Mouse (Mus musculus) MEL (cell line): ENCODE measurements around the gene Auts2. TPM values are rescaled to one million over a fixed set of nuclear protein-coding genes. Genes with fewer than 3 reads are reported as not detected.

ENCODE experiments used
- DNase-seq: peaks from one replicate; pipeline ENCODE4 v3.0.0; 2011; ENCODE audit warnings: low read depth, low spot score
- H3K27ac ChIP-seq: 2 replicates; pipeline ENCODE4 v1.5.1; 2012; ENCODE audit warnings: low read depth, mild to moderate bottlenecking, control low read depth, low read length, moderate library complexity; ENCODE audit not compliant: control insufficient read depth
- H3K27me3 ChIP-seq, 2 experiments: fragments of 150-350 bp in 1 of 2; sonication (generic) in 1 of 2; 2 replicates each; pipeline ENCODE4 v1.6.1; 2012; ENCODE audit warnings: low read length in 2 of 2, mild to moderate bottlenecking in 2 of 2, improper control_type of control experiment in 1 of 2, moderate library complexity in 1 of 2; ENCODE audit not compliant: insufficient read depth in 2 of 2, control insufficient read depth in 1 of 2
- H3K36me3 ChIP-seq, 2 experiments: 2 replicates each; pipeline ENCODE4 v1.6.1; 2012 to 2014; ENCODE audit warnings: low read length in 2 of 2, improper control_type of control experiment in 1 of 2, inconsistent platforms in 1 of 2, mild to moderate bottlenecking in 1 of 2; ENCODE audit not compliant: insufficient read depth in 2 of 2, control insufficient read depth in 1 of 2
- H3K4me1 ChIP-seq, 2 experiments: fragments of 150-350 bp in 1 of 2; sonication (generic) in 1 of 2; 2 replicates each; pipeline ENCODE4 v1.6.1; 2012; ENCODE audit warnings: low read length in 2 of 2, improper control_type of control experiment in 1 of 2, mild to moderate bottlenecking in 1 of 2; ENCODE audit not compliant: insufficient read depth in 2 of 2, control insufficient read depth in 1 of 2
- H3K4me3 ChIP-seq, 2 experiments: fragments of 150-350 bp in 1 of 2; sonication (generic) in 1 of 2; 2 replicates each; pipeline ENCODE4 v1.5.1; 2012; ENCODE audit warnings: low read depth in 2 of 2, low read length in 2 of 2, mild to moderate bottlenecking in 2 of 2, moderate library complexity in 2 of 2, control low read depth in 1 of 2, improper control_type of control experiment in 1 of 2; ENCODE audit not compliant: control insufficient read depth in 1 of 2, insufficient read depth in 1 of 2
- H3K79me2 ChIP-seq: 2 replicates; pipeline ENCODE4 v1.6.1; 2012; ENCODE audit warnings: mild to moderate bottlenecking, low read length, moderate library complexity; ENCODE audit not compliant: control insufficient read depth, poor library complexity, insufficient read depth
- H3K9ac ChIP-seq: 2 replicates; pipeline ENCODE4 v1.6.1; 2012; ENCODE audit warnings: low read depth, mild to moderate bottlenecking, control low read depth, low read length, moderate library complexity; ENCODE audit not compliant: control insufficient read depth, poor library complexity, severe bottlenecking
- H3K9me3 ChIP-seq: fragments of 150-350 bp; sonication (generic); replicated peaks from 2 replicates; pipeline ENCODE4 v1.6.1; 2012; ENCODE audit warnings: mild to moderate bottlenecking, low read length, improper control_type of control experiment, moderate library complexity; ENCODE audit not compliant: insufficient read depth
- BHLHE40 ChIP-seq: IDR thresholded peaks from 2 replicates; pipeline ENCODE4 v1.6.1; 2012; ENCODE audit warnings: low read depth, mild to moderate bottlenecking, inconsistent platforms, low read length, improper control_type of control experiment, borderline replicate concordance
- CTCF ChIP-seq, 3 experiments: IDR thresholded peaks in 2 of 3; conservative IDR thresholded peaks in 1 of 3; 2 replicates each; pipeline ENCODE4 v1.5.1; 2011 to 2012; ENCODE audit warnings: low read length in 3 of 3, low read depth in 2 of 3, mild to moderate bottlenecking in 2 of 3, improper control_type of control experiment in 1 of 3, inconsistent platforms in 1 of 3, mixed read lengths in 1 of 3, moderate library complexity in 1 of 3; ENCODE audit not compliant: control insufficient read depth in 1 of 3, insufficient read depth in 1 of 3, poor library complexity in 1 of 3, severe bottlenecking in 1 of 3
- E2F4 ChIP-seq: IDR thresholded peaks from 2 replicates; pipeline ENCODE4 v1.6.1; 2011; ENCODE audit warnings: low read depth, low read length, improper control_type of control experiment, borderline replicate concordance
- ELF1 ChIP-seq: IDR thresholded peaks from 2 replicates; pipeline ENCODE4 v1.6.1; 2014; ENCODE audit warnings: low read depth, mild to moderate bottlenecking, inconsistent platforms, low read length, improper control_type of control experiment, moderate library complexity
- ETS1 ChIP-seq: IDR thresholded peaks from 2 replicates; pipeline ENCODE4 v1.6.1; 2012; ENCODE audit warnings: low read depth, mild to moderate bottlenecking, inconsistent platforms, low read length, improper control_type of control experiment, moderate library complexity
- GABPA ChIP-seq: IDR thresholded peaks from 2 replicates; pipeline ENCODE4 v1.6.1; 2012; ENCODE audit warnings: low read depth, mild to moderate bottlenecking, inconsistent platforms, low read length, improper control_type of control experiment, moderate library complexity
- GATA1 ChIP-seq: IDR thresholded peaks from 2 replicates; pipeline ENCODE4 v1.6.1; 2011; ENCODE audit warnings: low read depth, low read length, improper control_type of control experiment
- HCFC1 ChIP-seq: IDR thresholded peaks from 2 replicates; pipeline ENCODE4 v1.6.1; 2012; ENCODE audit warnings: low read depth, mild to moderate bottlenecking, inconsistent platforms, low read length, improper control_type of control experiment, moderate library complexity
- KAT2A ChIP-seq: conservative IDR thresholded peaks from 2 replicates; pipeline ENCODE4 v1.6.1; 2012; ENCODE audit warnings: low read depth, low read length, improper control_type of control experiment, inconsistent platforms
- MAX ChIP-seq: IDR thresholded peaks from 2 replicates; pipeline ENCODE4 v1.6.1; 2011; ENCODE audit warnings: low read length, improper control_type of control experiment
- MAZ ChIP-seq: IDR thresholded peaks from 2 replicates; pipeline ENCODE4 v1.6.1; 2012; ENCODE audit warnings: low read depth, mild to moderate bottlenecking, inconsistent platforms, low read length, improper control_type of control experiment
- MEF2A ChIP-seq: IDR thresholded peaks from 2 replicates; pipeline ENCODE4 v1.6.1; 2014; ENCODE audit warnings: low read depth, mild to moderate bottlenecking, inconsistent platforms, low read length, improper control_type of control experiment; ENCODE audit not compliant: poor library complexity, insufficient replicate concordance, severe bottlenecking; ENCODE audit errors: extremely low read depth
- MXI1 ChIP-seq: IDR thresholded peaks from 2 replicates; pipeline ENCODE4 v1.6.1; 2011; ENCODE audit warnings: mild to moderate bottlenecking, low read depth, low read length, improper control_type of control experiment
- MYC ChIP-seq: IDR thresholded peaks from 2 replicates; pipeline ENCODE4 v1.6.1; 2011; ENCODE audit warnings: low read depth, mild to moderate bottlenecking, low read length, improper control_type of control experiment, moderate library complexity
- NELFE ChIP-seq: IDR thresholded peaks from 2 replicates; pipeline ENCODE4 v1.6.1; 2011; ENCODE audit warnings: low read depth, low read length, improper control_type of control experiment
- NRF1 ChIP-seq: IDR thresholded peaks from 2 replicates; pipeline ENCODE4 v1.6.1; 2014; ENCODE audit warnings: low read depth, mild to moderate bottlenecking, inconsistent platforms, low read length, improper control_type of control experiment, moderate library complexity; ENCODE audit not compliant: poor library complexity, insufficient read depth, severe bottlenecking
- POLR2A ChIP-seq, 2 experiments: IDR thresholded peaks; 2 replicates each; pipeline ENCODE4 v1.6.1; 2011 to 2012; ENCODE audit warnings: low read length in 2 of 2, mild to moderate bottlenecking in 2 of 2, control low read depth in 1 of 2, improper control_type of control experiment in 1 of 2, low read depth in 1 of 2, moderate library complexity in 1 of 2; ENCODE audit not compliant: control insufficient read depth in 1 of 2, insufficient read depth in 1 of 2, poor library complexity in 1 of 2
- POLR2AphosphoS5 ChIP-seq: IDR thresholded peaks from 2 replicates; pipeline ENCODE4 v1.6.1; 2012; ENCODE audit warnings: low read depth, borderline replicate concordance, mild to moderate bottlenecking, inconsistent platforms, low read length, moderate library complexity, mixed read lengths
- RAD21 ChIP-seq: IDR thresholded peaks from 2 replicates; pipeline ENCODE4 v1.6.1; 2011; ENCODE audit warnings: mild to moderate bottlenecking, low read depth, low read length, improper control_type of control experiment
- SIN3A ChIP-seq: IDR thresholded peaks from 2 replicates; pipeline ENCODE4 v1.6.1; 2012; ENCODE audit warnings: low read length, improper control_type of control experiment, inconsistent platforms
- TAL1 ChIP-seq: IDR thresholded peaks from 2 replicates; pipeline ENCODE4 v1.6.1; 2012; ENCODE audit warnings: mild to moderate bottlenecking, inconsistent platforms, low read length, moderate library complexity, mixed read lengths
- TBP ChIP-seq: IDR thresholded peaks from 2 replicates; pipeline ENCODE4 v1.8.0; 2011; ENCODE audit warnings: low read depth, low read length, improper control_type of control experiment
- UBTF ChIP-seq: IDR thresholded peaks from 2 replicates; pipeline ENCODE4 v1.6.1; 2012; ENCODE audit warnings: low read depth, mild to moderate bottlenecking, inconsistent platforms, low read length, improper control_type of control experiment, moderate library complexity, borderline replicate concordance; ENCODE audit not compliant: insufficient read depth
- ZMIZ1 ChIP-seq: IDR thresholded peaks from 2 replicates; pipeline ENCODE4 v1.6.1; 2012; ENCODE audit warnings: low read depth, mild to moderate bottlenecking, inconsistent platforms, low read length, improper control_type of control experiment, moderate library complexity
- ZNF384 ChIP-seq: IDR thresholded peaks from 2 replicates; pipeline ENCODE4 v1.6.1; 2012; ENCODE audit warnings: low read depth, mild to moderate bottlenecking, inconsistent platforms, low read length, improper control_type of control experiment
- polyA plus RNA-seq, 2 experiments: library from polyadenylated mRNA; stranded (reverse) in 1 of 2; unstranded in 1 of 2; fragments of >175 nt in 1 of 2; fragments of >200 nt in 1 of 2; gene quantifications; 2 replicates each; pipeline versions ENCODE4 v1.2.1 to v1.2.4; 2012; ENCODE audit warnings: low replicate concordance in 2 of 2, low read depth in 1 of 2; ENCODE audit not compliant: insufficient read length in 2 of 2, insufficient read depth in 1 of 2, missing spikeins in 1 of 2
- total RNA-seq: library from RNA; depleted of rRNA; stranded (reverse); fragments of 300-350 nt; gene quantifications from 2 replicates; pipeline ENCODE4 v1.2.3, GENCODE M21; 2012

The Auts2 gene
- total and polyA plus RNA-seq, 3 experiments: not detected

DNA sequence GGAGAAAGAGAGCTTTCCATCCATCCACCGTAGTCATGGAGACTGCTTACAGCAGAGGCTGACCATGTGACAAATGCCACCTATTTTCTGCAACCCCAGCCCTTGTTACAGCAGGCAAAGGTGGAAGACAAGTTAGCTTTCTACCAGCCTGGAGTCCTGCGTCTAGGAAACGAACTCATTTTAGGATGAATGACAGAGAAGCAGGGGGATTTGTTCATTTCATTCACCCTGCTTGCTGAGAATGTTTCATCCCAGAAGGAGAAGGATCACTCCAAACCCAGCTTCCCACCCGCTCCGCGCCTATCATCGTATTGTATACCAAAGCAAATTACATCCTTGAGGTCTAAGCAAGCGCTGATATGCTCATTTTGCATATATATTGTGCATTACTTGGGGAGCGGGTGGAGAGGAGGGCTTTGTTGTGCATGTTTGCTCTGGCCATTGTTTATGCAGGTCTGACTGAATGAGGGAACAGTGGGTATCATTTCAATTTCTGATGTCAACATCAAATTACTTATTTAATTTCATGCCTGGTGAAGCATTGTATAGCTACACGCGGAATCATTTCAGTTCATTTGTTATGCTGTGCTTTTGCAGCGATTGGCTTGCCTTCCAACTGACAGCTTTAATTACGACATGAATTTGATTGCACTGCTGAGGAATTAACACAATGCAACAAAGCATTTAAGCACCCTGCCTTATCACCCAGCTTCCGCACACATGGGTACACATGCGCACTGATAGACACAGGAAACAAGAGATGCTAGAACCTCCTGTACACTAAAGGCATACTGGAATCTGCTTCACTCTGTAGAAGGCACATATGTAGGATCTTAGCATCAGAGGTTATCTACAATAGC, 509.4 kb downstream of the Auts2 start:
- no peaks in the 10 kb centered on the region for H3K9me3 ChIP-seq
- no peaks in the 10 kb centered on the region for H3K27me3 ChIP-seq
- H3K27ac ChIP-seq: no peak overlapping the region
- H3K4me3 ChIP-seq: no peak overlapping the region
- no peaks in the 10 kb centered on the region for H3K79me2 ChIP-seq
- no peaks in the 10 kb centered on the region for H3K4me1 ChIP-seq
- no peak overlapping the region for H3K9ac ChIP-seq
- no peaks in the 10 kb centered on the region for H3K36me3 ChIP-seq
- DNase-seq: no peak
- TF ChIP-seq POLR2A (IDR thresholded peaks at IDR 0.05; ENCODE audit: control insufficient read depth in 1 of 2, insufficient read depth in 1 of 2, low read depth in 1 of 2, low read length in 2 of 2, poor library complexity in 1 of 2) (no peak), TAL1 (no peak), RAD21 (no peak), ELF1 (no peak), MXI1 (no peak), GATA1 (no peak), TBP (no peak), HCFC1 (no peak), ZMIZ1 (no peak), E2F4 (no peak), CTCF (IDR thresholded peaks at IDR 0.05 in 2 of 3, conservative IDR thresholded peaks at IDR 0.05 in 1 of 3; ENCODE audit: control insufficient read depth in 1 of 3, insufficient read depth in 1 of 3, low read depth in 2 of 3, low read length in 3 of 3, poor library complexity in 1 of 3, severe bottlenecking in 1 of 3) (no peak), NRF1 (no peak), ETS1 (no peak), MEF2A (no peak), ZNF384 (no peak)

DNA sequence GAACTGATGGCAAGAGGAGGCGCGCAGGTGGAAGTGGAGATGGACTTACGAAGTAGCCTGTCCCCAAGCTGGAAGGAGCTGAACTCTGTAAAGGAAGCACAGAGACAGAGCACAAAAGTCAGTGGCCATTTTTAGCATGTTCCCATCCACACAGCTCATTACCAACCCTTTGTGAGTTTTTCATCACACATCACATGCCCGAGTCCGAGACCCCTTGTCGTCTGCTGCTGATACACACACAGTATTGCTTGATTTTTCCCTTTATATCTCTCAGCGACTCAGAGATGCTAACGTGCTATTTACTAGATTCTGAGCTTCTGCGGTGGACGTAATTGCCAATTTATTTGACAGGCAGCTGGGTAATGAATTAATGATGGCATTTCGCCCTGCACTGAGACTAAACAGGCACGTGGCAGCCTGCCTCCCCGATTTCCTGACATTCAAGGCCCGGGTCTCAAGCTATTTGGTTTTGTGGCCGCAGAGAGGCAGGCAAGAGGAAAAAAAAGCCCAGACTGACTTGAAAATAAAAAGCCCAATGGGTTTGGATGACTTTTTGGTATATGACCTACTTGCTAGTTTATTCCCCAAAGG, 512.1 kb downstream of the Auts2 start:
- Histone ChIP-seq H3K4me3 (no peak overlapping the region), H3K27ac (no peak overlapping the region), H3K36me3 (no peaks in the 10 kb centered on the region), H3K9me3 (no peaks in the 10 kb centered on the region), H3K9ac (no peak overlapping the region), H3K4me1 (no peaks in the 10 kb centered on the region), H3K27me3 (no peaks in the 10 kb centered on the region), H3K79me2 (no peaks in the 10 kb centered on the region)
- no peak for DNase-seq
- no peak for TF ChIP-seq GABPA
- TF ChIP-seq POLR2A (IDR thresholded peaks at IDR 0.05; ENCODE audit: control insufficient read depth in 1 of 2, insufficient read depth in 1 of 2, low read depth in 1 of 2, low read length in 2 of 2, poor library complexity in 1 of 2): no peak
- TF ChIP-seq KAT2A: no peak
- no peak for TF ChIP-seq RAD21
- TF ChIP-seq ELF1: no peak
- TF ChIP-seq BHLHE40: no peak
- no peak for TF ChIP-seq MAX
- TF ChIP-seq UBTF: no peak
- no peak for TF ChIP-seq POLR2AphosphoS5
- TF ChIP-seq ZMIZ1: no peak
- TF ChIP-seq CTCF (IDR thresholded peaks at IDR 0.05 in 2 of 3, conservative IDR thresholded peaks at IDR 0.05 in 1 of 3; ENCODE audit: control insufficient read depth in 1 of 3, insufficient read depth in 1 of 3, low read depth in 2 of 3, low read length in 3 of 3, poor library complexity in 1 of 3, severe bottlenecking in 1 of 3): no peak
- TF ChIP-seq GATA1: no peak
- no peak for TF ChIP-seq HCFC1
- no peak for TF ChIP-seq MYC
- no peak for TF ChIP-seq SIN3A
- TF ChIP-seq MAZ: no peak
- no peak for TF ChIP-seq E2F4
- no peak for TF ChIP-seq NELFE
